Mouse (Mus musculus) myocyte (in vitro differentiated cells): ENCODE measurements around the gene Fam20b. TPM values are rescaled to one million over a fixed set of nuclear protein-coding genes. Genes with fewer than 3 reads are reported as not detected.

Experiments used
- H3K27me3 ChIP-seq: one replicate; pipeline ENCODE4 v1.6.1; 2011; ENCODE audit not compliant: control insufficient read depth, insufficient read depth, insufficient read length
- H3K36me3 ChIP-seq: one replicate; pipeline ENCODE4 v1.6.1; 2011; ENCODE audit not compliant: control insufficient read depth, insufficient read depth
- H3K4me2 ChIP-seq: one replicate; pipeline ENCODE4 v1.6.1; 2011; ENCODE audit warnings: low read depth, control low read depth
- H3K4me3 ChIP-seq: one replicate; pipeline ENCODE4 v1.5.1; 2011; ENCODE audit warnings: mild to moderate bottlenecking, control low read depth, moderate library complexity
- H3K79me2 ChIP-seq: one replicate; pipeline ENCODE4 v1.6.1; 2011; ENCODE audit not compliant: control insufficient read depth, insufficient read depth
- H3ac ChIP-seq: one replicate; pipeline ENCODE4 v1.6.1; 2011; ENCODE audit not compliant: control insufficient read depth, insufficient read length
- CEBPB ChIP-seq: IDR thresholded peaks from 2 replicates; pipeline ENCODE4 v1.6.1; 2011; ENCODE audit warnings: mild to moderate bottlenecking, moderate library complexity; ENCODE audit not compliant: poor library complexity, insufficient read depth, severe bottlenecking
- E2F4 ChIP-seq: IDR thresholded peaks from one replicate; pipeline ENCODE4 v1.6.1; 2011; ENCODE audit warnings: mild to moderate bottlenecking, control low read depth, moderate library complexity; ENCODE audit not compliant: insufficient read depth
- MAX ChIP-seq: IDR thresholded peaks from one replicate; pipeline ENCODE4 v1.6.1; 2011; ENCODE audit warnings: low read depth, mild to moderate bottlenecking, control low read depth
- MYOD1 ChIP-seq, 3 experiments: IDR thresholded peaks; one replicate each; pipeline ENCODE4 v1.6.1; 2011; ENCODE audit warnings: control low read depth in 2 of 3, low read depth in 2 of 3, mild to moderate bottlenecking in 2 of 3, moderate library complexity in 1 of 3; ENCODE audit not compliant: insufficient read length in 2 of 3, control insufficient read depth in 1 of 3
- MYOG ChIP-seq, 3 experiments: IDR thresholded peaks; one replicate each; pipeline ENCODE4 v1.6.1; 2011; ENCODE audit warnings: control low read depth in 2 of 3, low read depth in 2 of 3, mild to moderate bottlenecking in 2 of 3; ENCODE audit not compliant: insufficient read length in 2 of 3, control insufficient read depth in 1 of 3, insufficient read depth in 1 of 3
- POLR2A ChIP-seq: IDR thresholded peaks from one replicate; pipeline ENCODE4 v1.6.1; 2011; ENCODE audit warnings: low read depth, mild to moderate bottlenecking, control low read depth, moderate library complexity; ENCODE audit not compliant: insufficient read length
- POLR2AphosphoS2 ChIP-seq: IDR thresholded peaks from one replicate; pipeline ENCODE4 v1.6.1; 2011; ENCODE audit warnings: low read depth, control low read depth; ENCODE audit not compliant: insufficient read length
- REST ChIP-seq: IDR thresholded peaks from one replicate; pipeline ENCODE4 v1.6.1; 2011; ENCODE audit warnings: mild to moderate bottlenecking, control low read depth, moderate library complexity; ENCODE audit not compliant: insufficient read depth, insufficient read length
- SRF ChIP-seq: IDR thresholded peaks from one replicate; pipeline ENCODE4 v1.6.1; 2011; ENCODE audit warnings: low read depth; ENCODE audit not compliant: control insufficient read depth, insufficient read length
- TCF12 ChIP-seq: IDR thresholded peaks from one replicate; pipeline ENCODE4 v1.6.1; 2011; ENCODE audit warnings: mild to moderate bottlenecking, control low read depth; ENCODE audit not compliant: poor library complexity, insufficient read depth, severe bottlenecking
- TCF3 ChIP-seq: IDR thresholded peaks from one replicate; pipeline ENCODE4 v1.6.1; 2011; ENCODE audit warnings: low read depth, control low read depth; ENCODE audit not compliant: insufficient read length
- USF1 ChIP-seq: IDR thresholded peaks from one replicate; pipeline ENCODE4 v1.6.1; 2011; ENCODE audit warnings: low read depth, mild to moderate bottlenecking, control low read depth, moderate library complexity
- polyA plus RNA-seq: library from polyadenylated mRNA; unstranded; fragments of >200 nt; fragmentation: generic; extraction: Trizol; gene quantifications from one replicate; pipeline ENCODE4 v1.2.1, GENCODE M21; 2012; ENCODE audit warnings: missing spikeins

Gene Fam20b
- polyA plus RNA-seq, 1 experiment, result 22.9 TPM

- Histone ChIP-seq H3K4me3 (no peak overlapping the region), H3K4me2 (no peak overlapping the region), H3ac (no peak overlapping the region), H3K27me3 (no peaks in the 10 kb centered on the region), H3K79me2 (no peaks in the 10 kb centered on the region), H3K36me3 (no peaks in the 10 kb centered on the region)
- no peak for TF ChIP-seq TCF12
- no peak for TF ChIP-seq E2F4
- TF ChIP-seq REST, result no peak
- TF ChIP-seq SRF, result no peak
These were observed 31.4 kb upstream of the Fam20b start for GRCm38 (mm10) chr1:156750261-156750660.

GRCm38 (mm10) chr1:156749136-156749535 lies 30.2 kb upstream of the Fam20b start:
- Histone ChIP-seq H3K4me3 (no peak overlapping the region), H3K36me3 (no peaks in the 10 kb centered on the region), H3K27me3 (no peaks in the 10 kb centered on the region), H3K4me2 (no peak overlapping the region), H3ac (no peak overlapping the region), H3K79me2 (no peaks in the 10 kb centered on the region)
- TF ChIP-seq REST, result no peak
- TF ChIP-seq MYOD1 (IDR thresholded peaks at IDR 0.05; ENCODE audit: control insufficient read depth in 1 of 3, insufficient read length in 2 of 3, low read depth in 2 of 3), result no peak
- TF ChIP-seq MAX, result no peak
- no peak for TF ChIP-seq POLR2A
- no peak for TF ChIP-seq CEBPB
- TF ChIP-seq USF1, result no peak
- TF ChIP-seq POLR2AphosphoS2, result no peak
- TF ChIP-seq SRF, result no peak
- no peak for TF ChIP-seq TCF12
- no peak for TF ChIP-seq MYOG (IDR thresholded peaks at IDR 0.05; ENCODE audit: control insufficient read depth in 1 of 3, insufficient read depth in 1 of 3, insufficient read length in 2 of 3, low read depth in 2 of 3)
- TF ChIP-seq E2F4, result no peak
- no peak for TF ChIP-seq TCF3

GRCm38 (mm10) chr1:156748435-156749005 lies 29.6 kb upstream of the Fam20b start:
- Histone ChIP-seq H3K4me2 (no peak overlapping the region), H3K79me2 (no peaks in the 10 kb centered on the region), H3ac (no peak overlapping the region), H3K4me3 (no peak overlapping the region), H3K27me3 (no peaks in the 10 kb centered on the region), H3K36me3 (no peaks in the 10 kb centered on the region)
- no peak for TF ChIP-seq MYOG (IDR thresholded peaks at IDR 0.05; ENCODE audit: control insufficient read depth in 1 of 3, insufficient read depth in 1 of 3, insufficient read length in 2 of 3, low read depth in 2 of 3)
- no peak for TF ChIP-seq USF1

GRCm38 (mm10) chr1:156745188-156745810 lies 26.4 kb upstream of the Fam20b start:
- Histone ChIP-seq H3K4me3 (no peak overlapping the region), H3ac (no peak overlapping the region), H3K79me2 (no peaks in the 10 kb centered on the region), H3K27me3 (no peaks in the 10 kb centered on the region), H3K36me3 (no peaks in the 10 kb centered on the region), H3K4me2 (no peak overlapping the region)
- TF ChIP-seq TCF12, result no peak
- peak in 1 of 3 experiments; percentile 17 for TF ChIP-seq MYOG (IDR thresholded peaks at IDR 0.05; ENCODE audit: control insufficient read depth in 1 of 3, insufficient read depth in 1 of 3, insufficient read length in 2 of 3, low read depth in 2 of 3)

- Histone ChIP-seq H3K4me2 (peak overlapping the region; percentile 72), H3K36me3 (no peaks in the 10 kb centered on the region), H3K79me2 (no peaks in the 10 kb centered on the region), H3K4me3 (no peak overlapping the region), H3ac (no peak overlapping the region), H3K27me3 (no peaks in the 10 kb centered on the region)
- no peak for TF ChIP-seq REST
- TF ChIP-seq TCF12, result no peak
- peak in 1 of 3 experiments; percentile 39 for TF ChIP-seq MYOG (IDR thresholded peaks at IDR 0.05; ENCODE audit: control insufficient read depth in 1 of 3, insufficient read depth in 1 of 3, insufficient read length in 2 of 3, low read depth in 2 of 3)
These were observed 22.9 kb upstream of the Fam20b start for GRCm38 (mm10) chr1:156741482-156742411.
